In genomic region chr10:77449315-77450158, GRCm38 (mm10) we compare ENCODE assay signal across 8 mouse cellular contexts. TPM values are rescaled to one million over a fixed set of nuclear protein-coding genes. Genes with fewer than 3 reads are reported as not detected.
A peak's percentile ranks its signal among the peaks of the same experiment; 100 is the strongest.
DNase-seq lines count a peak whose midpoint lies in the region; ATAC-seq lines count a peak whose summit lies in the region.

No protein-coding gene starts in this region.

- no peak overlapping the region; the same call in 1 of the 2 replicates for H3K27ac ChIP-seq in embryonic facial prominence, embryonic 15.5 days (replicated peaks)
- peak overlapping the region; percentile 61 for H3K27ac ChIP-seq in limb, embryonic 10.5 days
- H3K27ac ChIP-seq in neural tube, embryonic 13.5 days (replicated peaks): no peak overlapping the region

- DNase-seq in kidney, postnatal 10 days: peak; percentile 21
- no peak for DNase-seq in kidney, postnatal 36 days
- DNase-seq in limb, embryonic 10.5 days (ENCODE audit: low spot score): peak; percentile 40
- no peak for DNase-seq in natural killer cell, adult 2 months (ENCODE audit: low spot score in 2 of 2)
- DNase-seq in left cerebral cortex, postnatal 4 days: no peak

- WGBS in embryonic facial prominence, embryonic 15.5 days: 10% methylated on average over 23 of the region's 23 CpGs
- 33% methylated on average over 23 of the region's 23 CpGs for WGBS in limb, embryonic 10.5 days
- WGBS in neural tube, embryonic 13.5 days: 43% methylated on average over 23 of the region's 23 CpGs

- intact Hi-C loops in left cerebral cortex, postnatal 4 days (cut with DNase I): no loop called here

- H3K36me3 ChIP-seq in embryonic facial prominence, embryonic 15.5 days: no peaks in the 10 kb centered on the region
- no peaks in the 10 kb centered on the region for H3K36me3 ChIP-seq in limb, embryonic 10.5 days
- H3K36me3 ChIP-seq in neural tube, embryonic 13.5 days: no peaks in the 10 kb centered on the region

- ATAC-seq in embryonic facial prominence, embryonic 15.5 days (ENCODE audit: insufficient number of reproducible peaks, low FRiP score, low TSS enrichment, low read depth): no peak
- ATAC-seq in neural tube, embryonic 13.5 days (ENCODE audit: low read depth): no peak
- no peak for ATAC-seq in erythroblast, adult 5-6 weeks (replicated peaks; ENCODE audit: low FRiP score, poor library complexity, severe bottlenecking)

- H3K4me3 ChIP-seq in embryonic facial prominence, embryonic 15.5 days (replicated peaks): peak overlapping the region; percentile 32
- peak overlapping the region; percentile 32 for H3K4me3 ChIP-seq in limb, embryonic 10.5 days
- peak overlapping the region; percentile 9; the same call in 1 of the 2 replicates for H3K4me3 ChIP-seq in neural tube, embryonic 13.5 days

- peaks cover 25% of the 10 kb centered on the region for H3K4me1 ChIP-seq in embryonic facial prominence, embryonic 15.5 days
- peaks cover 30% of the 10 kb centered on the region for H3K4me1 ChIP-seq in limb, embryonic 10.5 days
- peaks cover 22% of the 10 kb centered on the region; the same call in 1 of the 2 replicates for H3K4me1 ChIP-seq in neural tube, embryonic 13.5 days (replicated peaks)

- 0 out of 2 replicates have a peak, but pooled peaks cover 4% of the 10 kb centered on the region for H3K9me3 ChIP-seq in embryonic facial prominence, embryonic 15.5 days (replicated peaks)
- no peaks in the 10 kb centered on the region for H3K9me3 ChIP-seq in limb, embryonic 10.5 days (replicated peaks)
- peaks cover 10% of the 10 kb centered on the region; the same call in 1 of the 2 replicates for H3K9me3 ChIP-seq in neural tube, embryonic 13.5 days

- H3K9ac ChIP-seq in embryonic facial prominence, embryonic 15.5 days: no peak overlapping the region
- H3K9ac ChIP-seq in neural tube, embryonic 13.5 days: no peak overlapping the region

- 0 out of 2 replicates have a peak, but pooled peaks cover 4% of the 10 kb centered on the region for H3K27me3 ChIP-seq in embryonic facial prominence, embryonic 15.5 days
- peaks cover 19% of the 10 kb centered on the region; the same call in 1 of the 2 replicates for H3K27me3 ChIP-seq in limb, embryonic 10.5 days (ENCODE audit: low read depth, poor library complexity, severe bottlenecking)
- no peaks in the 10 kb centered on the region for H3K27me3 ChIP-seq in neural tube, embryonic 13.5 days

- peak overlapping the region; percentile 54 for H3K4me2 ChIP-seq in embryonic facial prominence, embryonic 15.5 days (replicated peaks)
- peak overlapping the region; percentile 40 for H3K4me2 ChIP-seq in neural tube, embryonic 13.5 days

RNA-seq across cellular contexts. Expression of gene Adarb1, which starts 31.5 kb away (rescaled TPM):
- polyA plus RNA-seq in embryonic facial prominence, embryonic 15.5 days (2015; fragmentation: Nextera tagmentation; extraction: Ambion mirVana): 5.2 and 8.0 TPM in 2 replicates
- polyA plus RNA-seq in limb, embryonic 10.5 days (2016; fragmentation: Nextera tagmentation; extraction: Ambion mirVana): 4.9 and 5.0 TPM in 2 replicates
- polyA plus RNA-seq in neural tube, embryonic 13.5 days (2015; fragmentation: Nextera tagmentation; extraction: Ambion mirVana): 10.7 and 12.1 TPM in 2 replicates
- not detected in 2 replicates for total RNA-seq in erythroblast, adult 5-6 weeks (2015; ENCODE audit: low replicate concordance)
- not detected in 2 replicates for total RNA-seq in erythroblast, adult 5-6 weeks (2017; ENCODE audit: low replicate concordance)
- 10 to 100 TPM; 64.3 to 70.4 TPM for total RNA-seq in left cerebral cortex, postnatal 4 days (2021)

Comparison
In these comparisons a context has a peak if more than half of its experiments do, and no peak if none do; other contexts are left out.
1. DNase-seq: peak in kidney, postnatal 10 days (single experiment) and limb, embryonic 10.5 days (single experiment); none in kidney, postnatal 36 days (0 of 2), natural killer cell, adult 2 months (0 of 2) and left cerebral cortex, postnatal 4 days (single experiment).
2. Peak in every context shown above with its lines, with median percentiles within 50 percentile points of each other: H3K4me3 ChIP-seq.